Mouse (Mus musculus): ENCODE results near the gene Atp8b3.

GRCm38 (mm10) chr10:80568876-80569275 lies 30.0 kb upstream of the Atp8b3 start:
- TF ChIP-seq CTCF (IDR thresholded peaks at IDR 0.05; ENCODE audit: borderline replicate concordance, control insufficient read depth, extremely low read depth, insufficient read depth, low read length, poor library complexity) (no peak), POLR2A (IDR thresholded peaks at IDR 0.05; ENCODE audit: control insufficient read depth, extremely low read depth, insufficient read depth, low read length, poor library complexity) (no peak)
